Mouse (Mus musculus) MEL (cell line): ENCODE results near the gene Hoxa3. TPM values are rescaled to one million over a fixed set of nuclear protein-coding genes. Genes with fewer than 3 reads are reported as not detected.

Source experiments
- DNase-seq: peaks from one replicate; pipeline ENCODE4 v3.0.0; 2011; ENCODE audit warnings: low read depth, low spot score
- H3K27ac ChIP-seq: 2 replicates; pipeline ENCODE4 v1.5.1; 2012; ENCODE audit warnings: low read depth, mild to moderate bottlenecking, control low read depth, low read length, moderate library complexity; ENCODE audit not compliant: control insufficient read depth
- H3K27me3 ChIP-seq, 2 experiments: fragments of 150-350 bp in 1 of 2; sonication (generic) in 1 of 2; 2 replicates each; pipeline ENCODE4 v1.6.1; 2012; ENCODE audit warnings: low read length in 2 of 2, mild to moderate bottlenecking in 2 of 2, improper control_type of control experiment in 1 of 2, moderate library complexity in 1 of 2; ENCODE audit not compliant: insufficient read depth in 2 of 2, control insufficient read depth in 1 of 2
- H3K36me3 ChIP-seq, 2 experiments: 2 replicates each; pipeline ENCODE4 v1.6.1; 2012 to 2014; ENCODE audit warnings: low read length in 2 of 2, improper control_type of control experiment in 1 of 2, inconsistent platforms in 1 of 2, mild to moderate bottlenecking in 1 of 2; ENCODE audit not compliant: insufficient read depth in 2 of 2, control insufficient read depth in 1 of 2
- H3K4me1 ChIP-seq, 2 experiments: fragments of 150-350 bp in 1 of 2; sonication (generic) in 1 of 2; 2 replicates each; pipeline ENCODE4 v1.6.1; 2012; ENCODE audit warnings: low read length in 2 of 2, improper control_type of control experiment in 1 of 2, mild to moderate bottlenecking in 1 of 2; ENCODE audit not compliant: insufficient read depth in 2 of 2, control insufficient read depth in 1 of 2
- H3K4me3 ChIP-seq, 2 experiments: fragments of 150-350 bp in 1 of 2; sonication (generic) in 1 of 2; 2 replicates each; pipeline ENCODE4 v1.5.1; 2012; ENCODE audit warnings: low read depth in 2 of 2, low read length in 2 of 2, mild to moderate bottlenecking in 2 of 2, moderate library complexity in 2 of 2, control low read depth in 1 of 2, improper control_type of control experiment in 1 of 2; ENCODE audit not compliant: control insufficient read depth in 1 of 2, insufficient read depth in 1 of 2
- H3K79me2 ChIP-seq: 2 replicates; pipeline ENCODE4 v1.6.1; 2012; ENCODE audit warnings: mild to moderate bottlenecking, low read length, moderate library complexity; ENCODE audit not compliant: control insufficient read depth, poor library complexity, insufficient read depth
- H3K9ac ChIP-seq: 2 replicates; pipeline ENCODE4 v1.6.1; 2012; ENCODE audit warnings: low read depth, mild to moderate bottlenecking, control low read depth, low read length, moderate library complexity; ENCODE audit not compliant: control insufficient read depth, poor library complexity, severe bottlenecking
- H3K9me3 ChIP-seq: fragments of 150-350 bp; sonication (generic); replicated peaks from 2 replicates; pipeline ENCODE4 v1.6.1; 2012; ENCODE audit warnings: mild to moderate bottlenecking, low read length, improper control_type of control experiment, moderate library complexity; ENCODE audit not compliant: insufficient read depth
- BHLHE40 ChIP-seq: IDR thresholded peaks from 2 replicates; pipeline ENCODE4 v1.6.1; 2012; ENCODE audit warnings: low read depth, mild to moderate bottlenecking, inconsistent platforms, low read length, improper control_type of control experiment, borderline replicate concordance
- CTCF ChIP-seq, 3 experiments: IDR thresholded peaks in 2 of 3; conservative IDR thresholded peaks in 1 of 3; 2 replicates each; pipeline ENCODE4 v1.5.1; 2011 to 2012; ENCODE audit warnings: low read length in 3 of 3, low read depth in 2 of 3, mild to moderate bottlenecking in 2 of 3, improper control_type of control experiment in 1 of 3, inconsistent platforms in 1 of 3, mixed read lengths in 1 of 3, moderate library complexity in 1 of 3; ENCODE audit not compliant: control insufficient read depth in 1 of 3, insufficient read depth in 1 of 3, poor library complexity in 1 of 3, severe bottlenecking in 1 of 3
- E2F4 ChIP-seq: IDR thresholded peaks from 2 replicates; pipeline ENCODE4 v1.6.1; 2011; ENCODE audit warnings: low read depth, low read length, improper control_type of control experiment, borderline replicate concordance
- ETS1 ChIP-seq: IDR thresholded peaks from 2 replicates; pipeline ENCODE4 v1.6.1; 2012; ENCODE audit warnings: low read depth, mild to moderate bottlenecking, inconsistent platforms, low read length, improper control_type of control experiment, moderate library complexity
- GABPA ChIP-seq: IDR thresholded peaks from 2 replicates; pipeline ENCODE4 v1.6.1; 2012; ENCODE audit warnings: low read depth, mild to moderate bottlenecking, inconsistent platforms, low read length, improper control_type of control experiment, moderate library complexity
- GATA1 ChIP-seq: IDR thresholded peaks from 2 replicates; pipeline ENCODE4 v1.6.1; 2011; ENCODE audit warnings: low read depth, low read length, improper control_type of control experiment
- KAT2A ChIP-seq: conservative IDR thresholded peaks from 2 replicates; pipeline ENCODE4 v1.6.1; 2012; ENCODE audit warnings: low read depth, low read length, improper control_type of control experiment, inconsistent platforms
- MAFK ChIP-seq: IDR thresholded peaks from 2 replicates; pipeline ENCODE4 v1.6.1; 2011; ENCODE audit warnings: low read depth, mild to moderate bottlenecking, low read length, improper control_type of control experiment, borderline replicate concordance
- MAX ChIP-seq: IDR thresholded peaks from 2 replicates; pipeline ENCODE4 v1.6.1; 2011; ENCODE audit warnings: low read length, improper control_type of control experiment
- MAZ ChIP-seq: IDR thresholded peaks from 2 replicates; pipeline ENCODE4 v1.6.1; 2012; ENCODE audit warnings: low read depth, mild to moderate bottlenecking, inconsistent platforms, low read length, improper control_type of control experiment
- MEF2A ChIP-seq: IDR thresholded peaks from 2 replicates; pipeline ENCODE4 v1.6.1; 2014; ENCODE audit warnings: low read depth, mild to moderate bottlenecking, inconsistent platforms, low read length, improper control_type of control experiment; ENCODE audit not compliant: poor library complexity, insufficient replicate concordance, severe bottlenecking; ENCODE audit errors: extremely low read depth
- MYB ChIP-seq: IDR thresholded peaks from 2 replicates; pipeline ENCODE4 v1.6.1; 2011; ENCODE audit warnings: mild to moderate bottlenecking, low read depth, low read length, improper control_type of control experiment
- MYC ChIP-seq: IDR thresholded peaks from 2 replicates; pipeline ENCODE4 v1.6.1; 2011; ENCODE audit warnings: low read depth, mild to moderate bottlenecking, low read length, improper control_type of control experiment, moderate library complexity
- NELFE ChIP-seq: IDR thresholded peaks from 2 replicates; pipeline ENCODE4 v1.6.1; 2011; ENCODE audit warnings: low read depth, low read length, improper control_type of control experiment
- NRF1 ChIP-seq: IDR thresholded peaks from 2 replicates; pipeline ENCODE4 v1.6.1; 2014; ENCODE audit warnings: low read depth, mild to moderate bottlenecking, inconsistent platforms, low read length, improper control_type of control experiment, moderate library complexity; ENCODE audit not compliant: poor library complexity, insufficient read depth, severe bottlenecking
- POLR2AphosphoS2 ChIP-seq: IDR thresholded peaks from 2 replicates; pipeline ENCODE4 v1.6.1; 2011; ENCODE audit warnings: low read length, improper control_type of control experiment
- RAD21 ChIP-seq: IDR thresholded peaks from 2 replicates; pipeline ENCODE4 v1.6.1; 2011; ENCODE audit warnings: mild to moderate bottlenecking, low read depth, low read length, improper control_type of control experiment
- SIN3A ChIP-seq: IDR thresholded peaks from 2 replicates; pipeline ENCODE4 v1.6.1; 2012; ENCODE audit warnings: low read length, improper control_type of control experiment, inconsistent platforms
- UBTF ChIP-seq: IDR thresholded peaks from 2 replicates; pipeline ENCODE4 v1.6.1; 2012; ENCODE audit warnings: low read depth, mild to moderate bottlenecking, inconsistent platforms, low read length, improper control_type of control experiment, moderate library complexity, borderline replicate concordance; ENCODE audit not compliant: insufficient read depth
- ZC3H11A ChIP-seq: IDR thresholded peaks from 2 replicates; pipeline ENCODE4 v1.6.1; 2012; ENCODE audit warnings: low read depth, mild to moderate bottlenecking, inconsistent platforms, low read length, improper control_type of control experiment
- ZKSCAN1 ChIP-seq: IDR thresholded peaks from 2 replicates; pipeline ENCODE4 v1.6.1; 2012; ENCODE audit warnings: low read depth, mild to moderate bottlenecking, inconsistent platforms, low read length, improper control_type of control experiment, moderate library complexity
- ZMIZ1 ChIP-seq: IDR thresholded peaks from 2 replicates; pipeline ENCODE4 v1.6.1; 2012; ENCODE audit warnings: low read depth, mild to moderate bottlenecking, inconsistent platforms, low read length, improper control_type of control experiment, moderate library complexity
- ZNF384 ChIP-seq: IDR thresholded peaks from 2 replicates; pipeline ENCODE4 v1.6.1; 2012; ENCODE audit warnings: low read depth, mild to moderate bottlenecking, inconsistent platforms, low read length, improper control_type of control experiment
- polyA plus RNA-seq, 2 experiments: library from polyadenylated mRNA; stranded (reverse) in 1 of 2; unstranded in 1 of 2; fragments of >175 nt in 1 of 2; fragments of >200 nt in 1 of 2; gene quantifications; 2 replicates each; pipeline versions ENCODE4 v1.2.1 to v1.2.4; 2012; ENCODE audit warnings: low replicate concordance in 2 of 2, low read depth in 1 of 2; ENCODE audit not compliant: insufficient read length in 2 of 2, insufficient read depth in 1 of 2, missing spikeins in 1 of 2
- total RNA-seq: library from RNA; depleted of rRNA; stranded (reverse); fragments of 300-350 nt; gene quantifications from 2 replicates; pipeline ENCODE4 v1.2.3, GENCODE M21; 2012

The Hoxa3 gene
- total and polyA plus RNA-seq, 3 experiments: not detected

- Histone ChIP-seq H3K79me2 (no peaks in the 10 kb centered on the region), H3K27me3 (no peaks in the 10 kb centered on the region), H3K4me3 (no peak overlapping the region)
- TF ChIP-seq ZNF384: no peak
- no peak for TF ChIP-seq RAD21
- TF ChIP-seq MYC: no peak
- no peak for TF ChIP-seq BHLHE40
- no peak for TF ChIP-seq NELFE
- TF ChIP-seq UBTF: no peak
- TF ChIP-seq NRF1: no peak
- TF ChIP-seq ZKSCAN1: no peak
- no peak for TF ChIP-seq CTCF (IDR thresholded peaks at IDR 0.05 in 2 of 3, conservative IDR thresholded peaks at IDR 0.05 in 1 of 3; ENCODE audit: control insufficient read depth in 1 of 3, insufficient read depth in 1 of 3, low read depth in 2 of 3, low read length in 3 of 3, poor library complexity in 1 of 3, severe bottlenecking in 1 of 3)
- TF ChIP-seq SIN3A: no peak
- TF ChIP-seq ETS1: no peak
- no peak for TF ChIP-seq MEF2A
- TF ChIP-seq MAX: no peak
- no peak for TF ChIP-seq POLR2AphosphoS2
- TF ChIP-seq GABPA: no peak
- no peak for TF ChIP-seq ZC3H11A
- no peak for TF ChIP-seq KAT2A
- TF ChIP-seq, all 39 proteins: peak for 0
- no peaks in the 10 kb centered on the region for H3K9me3 ChIP-seq
- DNase-seq: no peak
- H3K36me3 ChIP-seq: no peaks in the 10 kb centered on the region
- H3K27ac ChIP-seq: no peak overlapping the region
- H3K9ac ChIP-seq: no peak overlapping the region
- no peaks in the 10 kb centered on the region for H3K4me1 ChIP-seq
Measured at GRCm38 (mm10) chr6:52175864-52176263, 37.3 kb downstream of the Hoxa3 start.

DNA sequence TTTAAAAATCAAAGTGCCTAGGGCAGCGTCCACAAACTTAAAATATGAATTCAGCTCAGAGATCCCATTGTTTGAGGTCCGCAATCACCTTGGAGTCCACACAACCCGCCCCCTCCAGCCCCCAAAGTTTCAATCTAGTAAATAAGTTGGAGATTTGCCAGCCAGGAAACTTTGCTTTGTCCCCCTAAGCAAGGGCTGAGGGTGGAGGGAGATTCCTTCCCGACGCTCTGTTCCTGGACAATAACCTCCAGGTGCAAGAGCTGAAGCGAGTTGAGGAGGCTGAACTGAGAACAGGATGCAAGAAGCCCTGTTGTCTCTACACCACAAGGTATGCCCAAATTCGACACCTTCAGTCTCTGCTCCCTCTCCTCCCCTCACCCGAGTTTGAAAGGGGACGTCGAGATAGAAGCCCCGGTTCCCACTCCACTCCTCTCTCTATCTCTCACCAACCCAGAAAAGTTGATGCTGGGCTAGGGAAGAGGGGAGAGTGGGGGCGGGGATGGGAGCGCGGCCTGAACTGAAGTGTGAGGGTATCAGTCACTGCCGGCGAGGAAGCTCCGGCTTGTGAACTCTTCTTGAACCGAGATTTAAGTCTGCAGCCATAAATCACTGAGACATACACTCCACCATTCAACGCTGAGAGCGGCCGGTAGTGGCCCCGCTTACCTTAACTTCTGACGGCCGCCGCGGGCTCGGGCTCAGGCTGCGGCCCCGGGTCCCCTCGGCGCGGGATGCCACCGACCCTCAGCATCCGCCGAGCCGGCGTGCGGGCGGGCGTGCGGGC is 38.0 kb downstream of the Hoxa3 start:
- TF ChIP-seq ZC3H11A (no peak), MAX (no peak), E2F4 (no peak), GATA1 (no peak), MAZ (no peak), ZMIZ1 (no peak), MYB (no peak), MAFK (no peak), SIN3A (no peak)
- Histone ChIP-seq H3K27me3 (no peaks in the 10 kb centered on the region), H3K9ac (no peak overlapping the region), H3K4me1 (no peaks in the 10 kb centered on the region), H3K27ac (no peak overlapping the region), H3K79me2 (no peaks in the 10 kb centered on the region), H3K36me3 (no peaks in the 10 kb centered on the region), H3K4me3 (no peak overlapping the region), H3K9me3 (no peaks in the 10 kb centered on the region)
- DNase-seq: no peak
